Mouse (Mus musculus) thymus, postnatal 10 days (tissue): Measurements from ENCODE around the gene Gmppb.
A peak's percentile ranks its signal among the peaks of the same experiment; 100 is the strongest.

Experiments used
- DNase-seq, 2 experiments: peaks; one replicate each; pipeline ENCODE4 v3.0.0; 2021; ENCODE audit warnings: low spot score in 2 of 2

The Gmppb gene

GRCm38 (mm10) chr9:108073141-108073930 lies 24.3 kb downstream of the Gmppb start:
- DNase-seq, result no peak

- no peak for DNase-seq
Measured at GRCm38 (mm10) chr9:108080168-108080567, 31.1 kb downstream of the Gmppb start, which contains the start of gene Mst1. Gene Mst1 (plus strand): TSS chr9:108080436.

GRCm38 (mm10) chr9:108082549-108082948 lies 33.5 kb downstream of the Gmppb start:
- DNase-seq, result no peak

- no peak for DNase-seq
Measured at GRCm38 (mm10) chr9:108082988-108083431, 34.0 kb downstream of the Gmppb start, which contains the start of gene Rnf123. Gene Rnf123 (minus strand): TSS chr9:108083346.

GRCm38 (mm10) chr9:108083561-108083960 lies 34.5 kb downstream of the Gmppb start:
- DNase-seq, result no peak

GRCm38 (mm10) chr9:108085261-108085660 lies 36.2 kb downstream of the Gmppb start:
- no peak for DNase-seq

GRCm38 (mm10) chr9:108090611-108091120 lies 41.6 kb downstream of the Gmppb start:
- no peak for DNase-seq

- no peak for DNase-seq
Measured at GRCm38 (mm10) chr9:108093586-108093985, 44.5 kb downstream of the Gmppb start.

GRCm38 (mm10) chr9:108094184-108094941 lies 45.3 kb downstream of the Gmppb start, which contains the start of gene Apeh:
Gene Apeh (minus strand): TSS chr9:108094606.
- DNase-seq, result peak; percentile 92 to 95

GRCm38 (mm10) chr9:108094998-108095411 lies 46.0 kb downstream of the Gmppb start:
- no peak for DNase-seq

GRCm38 (mm10) chr9:108095518-108095917 lies 46.5 kb downstream of the Gmppb start:
- peak in 1 of 2 experiments; percentile 68 for DNase-seq

GRCm38 (mm10) chr9:108095949-108096712 lies 47.1 kb downstream of the Gmppb start:
- DNase-seq, result no peak

GRCm38 (mm10) chr9:108099619-108100018 lies 50.6 kb downstream of the Gmppb start:
- no peak for DNase-seq
